In genomic region chr12:55563742-55564141, GRCm38 (mm10) we compare ENCODE assay signal across 36 mouse cellular contexts. TPM values are rescaled to one million over a fixed set of nuclear protein-coding genes. Genes with fewer than 3 reads are reported as not detected.
"Had no signal": no experiment of that assay in that cellular context is flagged by ENCODE, and none has a peak within 500 bp of the region (broad histone marks: within the 10 kb centered on the region; RNA-seq: fewer than 3 reads in every experiment).

No protein-coding gene starts in this region.

- H3K4me3 ChIP-seq: heart, embryonic 10.5 days; heart, embryonic 13.5 days; heart, embryonic 15.5 days; hindbrain, embryonic 13.5 days; hindbrain, embryonic 15.5 days; kidney, embryonic 15.5 days; layer of hippocampus, adult 2 months; left cerebral cortex, adult 2 months; limb, embryonic 10.5 days; limb, embryonic 12.5 days; liver, embryonic 13.5 days had no signal

- H3K27me3 ChIP-seq: heart, embryonic 13.5 days; heart, embryonic 15.5 days; kidney, embryonic 15.5 days; limb, embryonic 12.5 days; liver, embryonic 13.5 days had no signal

- H3K9me3 ChIP-seq: heart, embryonic 10.5 days; heart, embryonic 13.5 days; heart, embryonic 15.5 days; hindbrain, embryonic 13.5 days; hindbrain, embryonic 15.5 days; kidney, embryonic 15.5 days; limb, embryonic 10.5 days; limb, embryonic 12.5 days; liver, embryonic 13.5 days had no signal

- H3K36me3 ChIP-seq: heart, embryonic 10.5 days; heart, embryonic 13.5 days; heart, embryonic 15.5 days; hindbrain, embryonic 13.5 days; hindbrain, embryonic 15.5 days; kidney, embryonic 15.5 days; limb, embryonic 10.5 days; limb, embryonic 12.5 days; liver, embryonic 13.5 days had no signal

- DNase-seq: gastrocnemius, postnatal 14 days; gastrocnemius, postnatal 36 days; heart, adult 18-20 months; heart, postnatal 14 days; heart, postnatal 36 days; kidney, adult 11 months; kidney, adult 2 months; kidney, adult 9 months; kidney, postnatal 25 days; kidney, postnatal 4 days; liver; liver, embryonic 13.5 days had no signal

- ATAC-seq: hindbrain, postnatal 0 days; intestine, embryonic 16.5 days had no signal

- H3K27ac ChIP-seq: heart, embryonic 10.5 days; heart, embryonic 13.5 days; heart, embryonic 15.5 days; hindbrain, embryonic 13.5 days; hindbrain, embryonic 15.5 days; hindbrain, postnatal 0 days; kidney, embryonic 15.5 days; kidney, postnatal 0 days; layer of hippocampus, adult 2 months; left cerebral cortex, adult 2 months; limb, embryonic 10.5 days; limb, embryonic 12.5 days; liver, embryonic 13.5 days had no signal

- H3K4me1 ChIP-seq: heart, embryonic 13.5 days; heart, embryonic 15.5 days; hindbrain, embryonic 15.5 days had no signal

RNA-seq across cellular contexts. Expression of gene Aldoart2, which starts 1.3 kb away (rescaled TPM):
- total RNA-seq: heart, adult 18-20 months; heart, postnatal 14 days; heart, postnatal 36 days; hematopoietic stem cell, adult 5-6 weeks; layer of hippocampus, adult 2 months; left cerebral cortex, adult 2 months; left cerebral cortex, postnatal 14 days; left cerebral cortex, postnatal 36 days had no signal
- polyA plus RNA-seq: heart, embryonic 10.5 days; heart, embryonic 13.5 days; heart, postnatal 0 days; hindbrain, embryonic 11.5 days; hindbrain, embryonic 13.5 days; hindbrain, embryonic 15.5 days; intestine, embryonic 14.5 days; intestine, embryonic 16.5 days; kidney, embryonic 15.5 days; kidney, postnatal 0 days; limb, embryonic 10.5 days; limb, embryonic 12.5 days; limb, embryonic 14.5 days; liver, embryonic 13.5 days had no signal

RNA-seq across cellular contexts. Expression of gene Insm2, which starts 35.5 kb away (rescaled TPM):
- total RNA-seq: gastrocnemius, adult 18-20 months; gastrocnemius, adult 8-10 months; gastrocnemius, postnatal 14 days; gastrocnemius, postnatal 36 days; heart, adult 18-20 months; heart, adult 8-10 months; heart, postnatal 14 days; heart, postnatal 36 days; hematopoietic stem cell, adult 5-6 weeks had no signal
- polyA plus RNA-seq: gonadal fat pad, adult 2 months; heart, postnatal 0 days; limb, embryonic 12.5 days; liver, embryonic 13.5 days had no signal
